Mouse (Mus musculus): Measurements from ENCODE around the gene C6.

DNA sequence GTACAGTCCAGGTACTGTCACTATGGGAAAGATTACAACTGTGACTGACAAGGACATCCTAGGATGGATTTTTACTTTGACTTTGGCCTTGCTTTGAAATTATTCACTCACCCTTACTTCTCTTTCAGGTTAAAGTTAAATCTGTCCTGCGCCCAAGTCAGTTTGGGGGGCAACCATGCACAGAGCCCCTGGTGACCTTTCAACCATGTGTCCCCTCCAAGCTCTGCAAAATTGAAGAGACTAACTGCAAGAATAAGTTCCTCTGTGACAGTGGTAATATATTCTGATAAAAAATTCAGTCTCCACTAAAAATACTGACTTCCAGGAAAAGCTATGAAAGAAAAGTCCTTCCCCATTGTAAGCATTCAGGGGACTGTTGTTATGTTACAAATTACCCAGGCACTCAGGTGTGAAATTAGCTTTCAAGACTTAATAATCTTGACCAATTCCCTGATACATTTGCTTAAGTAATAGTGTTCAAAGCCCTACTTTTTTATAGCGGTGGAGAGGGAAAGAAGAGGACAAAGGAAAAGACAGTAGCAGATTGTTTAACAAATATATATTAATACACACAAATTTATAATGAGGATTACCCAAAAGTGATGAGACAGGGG lies 8.1 kb downstream of the C6 start:
- TF ChIP-seq POLR2A (IDR thresholded peaks at IDR 0.05; ENCODE audit: low read depth, low read length) (no peak), CTCF (conservative IDR thresholded peaks at IDR 0.05; ENCODE audit: insufficient read depth, insufficient read length, low read depth, low read length) (no peak)

Data from kidney, adult 2 months (tissue).